Mouse (Mus musculus): ENCODE results near the gene Abcd2. TPM values are rescaled to one million over a fixed set of nuclear protein-coding genes. Genes with fewer than 3 reads are reported as not detected.

Abcd2 gene
- polyA plus RNA-seq (2012): 1.1 and 1.4 TPM in 2 replicates

DNA sequence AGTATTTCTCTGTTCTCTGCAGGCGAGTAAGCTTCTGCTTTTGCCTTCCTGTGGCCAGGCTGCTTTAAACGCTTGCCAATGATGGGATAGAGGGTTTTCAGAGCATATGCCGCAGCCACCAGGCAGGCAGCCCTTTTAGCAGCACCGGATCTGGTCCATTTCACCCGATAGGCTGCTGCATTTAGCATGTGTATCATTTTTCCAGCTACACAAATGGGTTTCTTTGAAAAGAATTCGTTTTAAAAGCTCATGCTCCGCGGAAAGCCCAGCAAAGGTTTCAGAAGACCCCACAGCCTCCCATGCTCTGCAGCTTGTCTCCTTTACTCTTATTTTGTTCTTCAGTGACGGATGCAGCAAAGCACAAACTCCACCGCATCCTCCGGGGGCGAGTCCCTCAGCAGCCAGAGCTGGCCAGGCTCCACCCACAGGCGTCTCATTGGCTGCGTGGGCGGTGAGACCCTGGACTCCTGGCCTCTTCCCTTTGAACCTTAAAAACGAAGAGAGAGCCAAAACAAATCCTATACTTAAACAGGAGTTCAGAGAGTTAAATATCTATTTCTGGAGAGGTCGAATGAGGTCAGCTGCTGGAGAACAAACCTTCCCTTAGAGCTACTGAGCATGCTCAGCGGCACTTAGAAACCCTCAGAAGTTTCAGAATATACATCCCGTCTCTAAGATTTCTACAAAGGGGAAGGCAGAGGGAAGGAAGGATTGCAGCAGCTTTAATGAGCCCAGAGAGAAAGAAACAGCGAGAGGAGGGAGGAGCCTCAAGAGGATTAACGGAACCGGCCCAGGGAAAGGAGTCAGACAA is at the start of gene Abcd2:
Gene Abcd2, minus strand, starts transcription at position 388 of the 811 bp plus-strand sequence.

DNA sequence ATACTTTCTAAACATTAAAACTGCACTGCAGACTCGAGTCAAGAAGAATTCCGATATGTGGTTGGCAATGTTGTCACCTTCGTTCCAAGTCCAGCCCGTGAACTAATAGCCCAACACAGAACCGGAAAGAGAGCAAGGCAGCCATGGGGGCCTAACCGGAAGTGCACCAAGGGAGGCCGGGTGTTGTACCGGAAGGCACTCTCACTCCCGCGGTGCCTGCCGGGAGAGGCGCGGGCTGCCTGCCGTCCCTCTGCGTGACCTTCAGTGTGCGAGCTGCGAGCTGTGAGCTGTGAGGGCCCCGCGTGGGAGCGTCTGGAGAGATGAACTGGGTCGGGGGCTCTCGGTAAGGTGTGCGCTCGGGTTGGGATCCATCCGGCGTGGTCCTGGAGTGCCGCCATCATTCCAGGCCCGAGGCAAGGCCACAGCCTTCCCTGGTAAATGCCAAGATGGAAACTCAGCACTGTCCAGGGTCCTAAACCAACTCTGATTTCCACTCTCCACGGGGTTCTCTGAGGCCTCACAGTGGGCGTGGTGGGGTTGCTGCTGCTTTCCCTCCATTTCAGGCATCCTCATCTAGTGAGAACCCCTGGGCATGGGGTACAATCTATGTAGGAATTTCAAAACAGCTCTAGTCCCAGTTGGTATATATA is 7.8 kb upstream of the Abcd2 start, which contains the start of gene CN725425:
Gene CN725425, plus strand, starts transcription at position 239 of the 650 bp plus-strand sequence.

Other genes starting within 250 kb of the Abcd2 start
- 0.02 and 0.09 TPM in 2 replicates for gene Kif21a, start 141.9 kb downstream of the Abcd2 start, polyA plus RNA-seq (2012)
- not detected in 2 replicates for gene CN725425, start 7.7 kb upstream of the Abcd2 start, polyA plus RNA-seq (2012)

Measured in megakaryocyte-erythroid progenitor cell, adult 5 weeks (primary cell).